Mouse (Mus musculus): ENCODE data around the gene Sdad1.

Gene Sdad1

DNA sequence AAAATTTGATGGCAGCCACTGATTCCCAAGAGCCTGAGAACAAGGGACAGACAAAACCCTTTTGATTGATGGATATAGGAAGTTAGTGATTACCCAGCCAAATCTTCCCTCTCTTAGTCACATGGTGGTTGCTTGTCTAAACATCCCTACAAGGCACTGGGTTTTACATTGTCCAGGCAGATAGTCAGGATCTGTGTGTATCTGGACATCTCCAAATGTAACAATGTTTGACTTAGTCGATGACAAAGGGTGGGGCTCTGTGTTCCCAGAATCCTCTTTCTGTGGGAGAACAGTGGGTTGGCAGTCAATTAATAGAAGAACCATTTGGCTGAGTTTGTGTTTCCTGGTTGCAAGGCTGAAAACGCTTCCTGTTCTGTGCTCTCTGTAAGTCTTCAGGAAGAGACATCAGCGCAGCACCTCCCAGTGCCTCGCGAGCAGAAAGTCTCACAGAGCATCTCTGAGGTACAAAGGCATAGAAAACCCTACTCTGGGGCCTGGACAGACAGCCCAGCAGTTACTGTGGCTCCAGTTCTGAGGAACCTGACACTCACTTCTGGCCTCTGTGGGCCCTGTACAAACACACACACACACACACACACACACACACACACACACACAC is 75.2 kb downstream of the Sdad1 start:
- no peak for DNase-seq
